Mouse (Mus musculus) heart, embryonic 10.5 days (tissue): ENCODE measurements around the gene Mrpl53. TPM values are rescaled to one million over a fixed set of nuclear protein-coding genes. Genes with fewer than 3 reads are reported as not detected.

ENCODE experiments used
- DNase-seq: peaks from one replicate; pipeline ENCODE4 v3.0.0-alpha.2; 2017; ENCODE audit warnings: low spot score
- H3K27ac ChIP-seq: fragments of 300-500 bp; sonication (generic); 2 replicates; pipeline ENCODE4 v1.5.1; 2016; ENCODE audit warnings: mild to moderate bottlenecking
- H3K27me3 ChIP-seq: fragments of 300-500 bp; sonication (generic); 2 replicates; pipeline ENCODE4 v1.6.1; 2016; ENCODE audit warnings: mild to moderate bottlenecking; ENCODE audit not compliant: poor library complexity, insufficient read depth, severe bottlenecking
- H3K36me3 ChIP-seq: fragments of 300-500 bp; sonication (generic); 2 replicates; pipeline ENCODE4 v1.6.1; 2016; ENCODE audit warnings: mild to moderate bottlenecking, moderate library complexity
- H3K4me1 ChIP-seq: fragments of 300-500 bp; sonication (generic); 2 replicates; pipeline ENCODE4 v1.6.1; 2016; ENCODE audit warnings: mild to moderate bottlenecking
- H3K4me3 ChIP-seq: fragments of 300-500 bp; sonication (generic); 2 replicates; pipeline ENCODE4 v1.5.1; 2016; ENCODE audit warnings: mild to moderate bottlenecking, moderate library complexity
- H3K9me3 ChIP-seq: fragments of 300-500 bp; sonication (generic); 2 replicates; pipeline ENCODE4 v1.6.1; 2016; ENCODE audit warnings: mild to moderate bottlenecking, moderate library complexity
- WGBS: fragments of 180-500 bp; shearing (Covaris S2); methylation state at CpG from one replicate; pipeline ENCODE4 v1.1.7; 2016; 5-methylcytosine and 5-hydroxymethylcytosine counted together
- polyA plus RNA-seq: library from polyadenylated mRNA; unstranded; fragments of >200 nt; fragmentation: Nextera tagmentation; extraction: Ambion mirVana; gene quantifications from 2 replicates; pipeline ENCODE4 v1.2.1, GENCODE M21; 2016

The Mrpl53 gene
- polyA plus RNA-seq, 1 experiment from 2014 or later: 157 TPM

GRCm38 (mm10) chr6:83134951-83135513 is 26.2 kb downstream of the Mrpl53 start, which contains the start of gene Rtkn:
Gene Rtkn (plus strand): TSS chr6:83135463.
- Histone ChIP-seq H3K4me1 (peaks cover 41% of the 10 kb centered on the region), H3K36me3 (no peaks in the 10 kb centered on the region), H3K27me3 (peaks cover 15% of the 10 kb centered on the region), H3K4me3 (peak within 1 kb of the TSS; percentile 79), H3K27ac (peak within 1 kb of the TSS; percentile 99), H3K9me3 (no peaks in the 10 kb centered on the region)
- WGBS: 57% methylated on average over 7 of the region's 7 CpGs
- DNase-seq: no peak

GRCm38 (mm10) chr6:83135571-83136161 is 26.8 kb downstream of the Mrpl53 start:
- 4% methylated on average over 37 of the region's 37 CpGs for WGBS

GRCm38 (mm10) chr6:83136291-83136880 is 27.5 kb downstream of the Mrpl53 start:
- Histone ChIP-seq H3K27me3 (peaks cover 17% of the 10 kb centered on the region), H3K4me1 (peaks cover 44% of the 10 kb centered on the region), H3K36me3 (no peaks in the 10 kb centered on the region), H3K27ac (peak overlapping the region; percentile 99), H3K4me3 (peak overlapping the region; percentile 79), H3K9me3 (no peaks in the 10 kb centered on the region)
- 9% methylated on average over 5 of the region's 5 CpGs for WGBS
- no peak for DNase-seq

More at GRCm38 (mm10) chr6:83135571-83136161, 26.8 kb downstream of the Mrpl53 start:
- peaks cover 15% of the 10 kb centered on the region for H3K27me3 ChIP-seq
- DNase-seq: no peak
- peaks cover 41% of the 10 kb centered on the region for H3K4me1 ChIP-seq
- peak overlapping the region; percentile 79 for H3K4me3 ChIP-seq
- no peaks in the 10 kb centered on the region for H3K9me3 ChIP-seq
- H3K27ac ChIP-seq: peak overlapping the region; percentile 99
- no peaks in the 10 kb centered on the region for H3K36me3 ChIP-seq

GRCm38 (mm10) chr6:83136881-83137575 is 28.2 kb downstream of the Mrpl53 start:
- H3K4me3 ChIP-seq: peak overlapping the region; percentile 79
- no peaks in the 10 kb centered on the region for H3K9me3 ChIP-seq
- peaks cover 50% of the 10 kb centered on the region for H3K4me1 ChIP-seq
- H3K27me3 ChIP-seq: peaks cover 20% of the 10 kb centered on the region
- DNase-seq: peak; percentile 90
- H3K27ac ChIP-seq: peak overlapping the region; percentile 99
- under 1% methylated on average over 26 of the region's 26 CpGs for WGBS
- no peaks in the 10 kb centered on the region for H3K36me3 ChIP-seq

- WGBS: 0% methylated on average over 12 of the region's 12 CpGs
- peak overlapping the region; percentile 79 for H3K4me3 ChIP-seq
- H3K27ac ChIP-seq: peak overlapping the region; percentile 99
- H3K27me3 ChIP-seq: peaks cover 20% of the 10 kb centered on the region
- H3K4me1 ChIP-seq: peaks cover 56% of the 10 kb centered on the region
- no peaks in the 10 kb centered on the region for H3K9me3 ChIP-seq
- H3K36me3 ChIP-seq: no peaks in the 10 kb centered on the region
- peak; percentile 93 for DNase-seq
Observed at GRCm38 (mm10) chr6:83137576-83137950, 28.7 kb downstream of the Mrpl53 start.

GRCm38 (mm10) chr6:83138056-83138455 is 29.2 kb downstream of the Mrpl53 start:
- Histone ChIP-seq H3K27ac (peak overlapping the region; percentile 99), H3K9me3 (no peaks in the 10 kb centered on the region), H3K4me3 (peak overlapping the region; percentile 79), H3K36me3 (no peaks in the 10 kb centered on the region), H3K27me3 (peaks cover 20% of the 10 kb centered on the region), H3K4me1 (peaks cover 61% of the 10 kb centered on the region)
- peak; percentile 80 for DNase-seq
- 2% methylated on average over 11 of the region's 11 CpGs for WGBS

- no peak for DNase-seq
- no peak overlapping the region for H3K4me3 ChIP-seq
- H3K4me1 ChIP-seq: peaks cover 63% of the 10 kb centered on the region
- WGBS: 93% methylated on average over 8 of the region's 8 CpGs
- no peaks in the 10 kb centered on the region for H3K9me3 ChIP-seq
- H3K27me3 ChIP-seq: peaks cover 16% of the 10 kb centered on the region
- H3K27ac ChIP-seq: no peak overlapping the region
- no peaks in the 10 kb centered on the region for H3K36me3 ChIP-seq
Observed at GRCm38 (mm10) chr6:83140044-83140443, 31.2 kb downstream of the Mrpl53 start.

- H3K4me3 ChIP-seq: peak overlapping the region; percentile 60
- peak overlapping the region; percentile 87 for H3K27ac ChIP-seq
- WGBS: 39% methylated on average over 4 of the region's 4 CpGs
- DNase-seq: no peak
- 0 out of 2 replicates have a peak, but pooled peaks cover 5% of the 10 kb centered on the region for H3K27me3 ChIP-seq
- peaks cover 3% of the 10 kb centered on the region; the same call in 1 of the 2 replicates for H3K36me3 ChIP-seq
- H3K4me1 ChIP-seq: peaks cover 56% of the 10 kb centered on the region
- no peaks in the 10 kb centered on the region for H3K9me3 ChIP-seq
Observed at GRCm38 (mm10) chr6:83141636-83142035, 32.8 kb downstream of the Mrpl53 start.

GRCm38 (mm10) chr6:83142211-83142731 is 33.4 kb downstream of the Mrpl53 start:
- Histone ChIP-seq H3K9me3 (no peaks in the 10 kb centered on the region), H3K36me3 (peaks cover 10% of the 10 kb centered on the region), H3K27me3 (0 out of 2 replicates have a peak, but pooled peaks cover 5% of the 10 kb centered on the region), H3K4me1 (peaks cover 55% of the 10 kb centered on the region), H3K4me3 (peak overlapping the region; percentile 60), H3K27ac (peak overlapping the region; percentile 87)
- WGBS: 3% methylated on average over 41 of the region's 41 CpGs
- DNase-seq: no peak

GRCm38 (mm10) chr6:83142886-83143285 is 34.0 kb downstream of the Mrpl53 start:
- 36% methylated on average over 11 of the region's 11 CpGs for WGBS
- H3K27me3 ChIP-seq: 0 out of 2 replicates have a peak, but pooled peaks cover 5% of the 10 kb centered on the region
- H3K27ac ChIP-seq: peak overlapping the region; percentile 87; the same call in 1 of the 2 replicates
- peak overlapping the region; percentile 60 for H3K4me3 ChIP-seq
- H3K36me3 ChIP-seq: peaks cover 16% of the 10 kb centered on the region
- DNase-seq: no peak
- no peaks in the 10 kb centered on the region for H3K9me3 ChIP-seq
- peaks cover 52% of the 10 kb centered on the region for H3K4me1 ChIP-seq

GRCm38 (mm10) chr6:83145209-83145608 is 36.4 kb downstream of the Mrpl53 start:
- 55% methylated on average over 2 of the region's 2 CpGs for WGBS
- DNase-seq: no peak
- H3K4me1 ChIP-seq: peaks cover 36% of the 10 kb centered on the region
- no peaks in the 10 kb centered on the region for H3K9me3 ChIP-seq
- H3K36me3 ChIP-seq: peaks cover 38% of the 10 kb centered on the region
- no peak overlapping the region for H3K4me3 ChIP-seq
- 0 out of 2 replicates have a peak, but pooled peaks cover 5% of the 10 kb centered on the region for H3K27me3 ChIP-seq
- no peak overlapping the region for H3K27ac ChIP-seq

- H3K27ac ChIP-seq: peak overlapping the region; percentile 47; the same call in 1 of the 2 replicates
Observed at GRCm38 (mm10) chr6:83145805-83146204, 37.0 kb downstream of the Mrpl53 start.

More at GRCm38 (mm10) chr6:83145805-83146204, 37.0 kb downstream of the Mrpl53 start:
- Histone ChIP-seq H3K9me3 (no peaks in the 10 kb centered on the region), H3K36me3 (peaks cover 41% of the 10 kb centered on the region), H3K4me3 (no peak overlapping the region), H3K27me3 (0 out of 2 replicates have a peak, but pooled peaks cover 5% of the 10 kb centered on the region), H3K4me1 (peaks cover 40% of the 10 kb centered on the region)
- no peak for DNase-seq
- 66% methylated on average over 9 of the region's 9 CpGs for WGBS
